Mouse (Mus musculus): ENCODE results near the gene Ncam1. TPM values are rescaled to one million over a fixed set of nuclear protein-coding genes. Genes with fewer than 3 reads are reported as not detected.

Ncam1 gene
- polyA plus RNA-seq, 1 experiment from 2014 or later = 51.2 TPM

GRCm38 (mm10) chr9:49622928-49623676 lies 175.6 kb downstream of the Ncam1 start:
- DNase-seq (ENCODE audit: low spot score) (no peak), ATAC-seq (replicated peaks; ENCODE audit: insufficient number of reproducible peaks, low FRiP score, low TSS enrichment, low read depth) (no peak)
- Histone ChIP-seq H3K9me3 (replicated peaks; ENCODE audit: control insufficient read depth, low read length) (no peaks in the 10 kb centered on the region), H3K27me3 (ENCODE audit: control insufficient read depth, insufficient read depth, low read length) (no peaks in the 10 kb centered on the region), H3K9ac (replicated peaks; ENCODE audit: low read length) (no peak overlapping the region), H3K36me3 (replicated peaks; ENCODE audit: control insufficient read depth, insufficient read depth, low read depth, low read length) (no peaks in the 10 kb centered on the region), H3K4me2 (ENCODE audit: low read depth, low read length) (no peak overlapping the region), H3K4me1 (ENCODE audit: control insufficient read depth, insufficient read depth, low read length) (no peaks in the 10 kb centered on the region), H3K4me3 (ENCODE audit: low read depth, low read length) (no peak overlapping the region), H3K27ac (replicated peaks; ENCODE audit: low read depth, low read length) (no peak overlapping the region)
- 68% methylated on average over 9 of the region's 9 CpGs for WGBS

GRCm38 (mm10) chr9:49621691-49622090 lies 177.0 kb downstream of the Ncam1 start:
- WGBS = 93% methylated on average over 11 of the region's 11 CpGs
- H3K36me3 ChIP-seq (replicated peaks; ENCODE audit: control insufficient read depth, insufficient read depth, low read depth, low read length) = no peaks in the 10 kb centered on the region
- no peaks in the 10 kb centered on the region for H3K4me1 ChIP-seq (ENCODE audit: control insufficient read depth, insufficient read depth, low read length)
- H3K4me2 ChIP-seq (ENCODE audit: low read depth, low read length) = no peak overlapping the region
- no peak overlapping the region for H3K9ac ChIP-seq (replicated peaks; ENCODE audit: low read length)
- no peak overlapping the region for H3K27ac ChIP-seq (replicated peaks; ENCODE audit: low read depth, low read length)
- no peak overlapping the region for H3K4me3 ChIP-seq (ENCODE audit: low read depth, low read length)
- DNase-seq (ENCODE audit: low spot score) (no peak), ATAC-seq (replicated peaks; ENCODE audit: insufficient number of reproducible peaks, low FRiP score, low TSS enrichment, low read depth) (no peak)
- H3K9me3 ChIP-seq (replicated peaks; ENCODE audit: control insufficient read depth, low read length) = no peaks in the 10 kb centered on the region
- no peaks in the 10 kb centered on the region for H3K27me3 ChIP-seq (ENCODE audit: control insufficient read depth, insufficient read depth, low read length)

GRCm38 (mm10) chr9:49618699-49619392 lies 179.9 kb downstream of the Ncam1 start:
- WGBS = 75% methylated on average over 9 of the region's 9 CpGs
- H3K36me3 ChIP-seq (replicated peaks; ENCODE audit: control insufficient read depth, insufficient read depth, low read depth, low read length) = no peaks in the 10 kb centered on the region

GRCm38 (mm10) chr9:49618266-49618665 lies 180.5 kb downstream of the Ncam1 start:
- DNase-seq (ENCODE audit: low spot score) (no peak), ATAC-seq (replicated peaks; ENCODE audit: insufficient number of reproducible peaks, low FRiP score, low TSS enrichment, low read depth) (no peak)
- H3K4me2 ChIP-seq (ENCODE audit: low read depth, low read length) = no peak overlapping the region
- H3K9me3 ChIP-seq (replicated peaks; ENCODE audit: control insufficient read depth, low read length) = no peaks in the 10 kb centered on the region
- no peaks in the 10 kb centered on the region for H3K36me3 ChIP-seq (replicated peaks; ENCODE audit: control insufficient read depth, insufficient read depth, low read depth, low read length)
- no peaks in the 10 kb centered on the region for H3K27me3 ChIP-seq (ENCODE audit: control insufficient read depth, insufficient read depth, low read length)
- H3K27ac ChIP-seq (replicated peaks; ENCODE audit: low read depth, low read length) = no peak overlapping the region
- H3K4me3 ChIP-seq (ENCODE audit: low read depth, low read length) = no peak overlapping the region
- 89% methylated on average over 2 of the region's 2 CpGs for WGBS
- no peaks in the 10 kb centered on the region for H3K4me1 ChIP-seq (ENCODE audit: control insufficient read depth, insufficient read depth, low read length)
- H3K9ac ChIP-seq (replicated peaks; ENCODE audit: low read length) = no peak overlapping the region

More at GRCm38 (mm10) chr9:49618699-49619392, 179.9 kb downstream of the Ncam1 start:
- Histone ChIP-seq H3K9ac (replicated peaks; ENCODE audit: low read length) (no peak overlapping the region), H3K4me3 (ENCODE audit: low read depth, low read length) (no peak overlapping the region), H3K4me1 (ENCODE audit: control insufficient read depth, insufficient read depth, low read length) (no peaks in the 10 kb centered on the region), H3K4me2 (ENCODE audit: low read depth, low read length) (no peak overlapping the region), H3K27me3 (ENCODE audit: control insufficient read depth, insufficient read depth, low read length) (no peaks in the 10 kb centered on the region), H3K9me3 (replicated peaks; ENCODE audit: control insufficient read depth, low read length) (no peaks in the 10 kb centered on the region), H3K27ac (replicated peaks; ENCODE audit: low read depth, low read length) (no peak overlapping the region)
- no peak for DNase-seq (ENCODE audit: low spot score)
- ATAC-seq (replicated peaks; ENCODE audit: insufficient number of reproducible peaks, low FRiP score, low TSS enrichment, low read depth) = no peak

- Histone ChIP-seq H3K4me3 (ENCODE audit: low read depth, low read length) (no peak overlapping the region), H3K9me3 (replicated peaks; ENCODE audit: control insufficient read depth, low read length) (no peaks in the 10 kb centered on the region), H3K27me3 (ENCODE audit: control insufficient read depth, insufficient read depth, low read length) (no peaks in the 10 kb centered on the region), H3K27ac (replicated peaks; ENCODE audit: low read depth, low read length) (no peak overlapping the region), H3K4me2 (ENCODE audit: low read depth, low read length) (no peak overlapping the region), H3K4me1 (ENCODE audit: control insufficient read depth, insufficient read depth, low read length) (no peaks in the 10 kb centered on the region), H3K9ac (replicated peaks; ENCODE audit: low read length) (no peak overlapping the region), H3K36me3 (replicated peaks; ENCODE audit: control insufficient read depth, insufficient read depth, low read depth, low read length) (no peaks in the 10 kb centered on the region)
- ATAC-seq (replicated peaks; ENCODE audit: insufficient number of reproducible peaks, low FRiP score, low TSS enrichment, low read depth) (no peak), DNase-seq (ENCODE audit: low spot score) (peak; percentile 62)
- WGBS = 17% methylated on average over 3 of the region's 3 CpGs
Measured at GRCm38 (mm10) chr9:49617216-49617615, 181.5 kb downstream of the Ncam1 start.

- H3K9ac ChIP-seq (replicated peaks; ENCODE audit: low read length) = no peak overlapping the region
- no peaks in the 10 kb centered on the region for H3K9me3 ChIP-seq (replicated peaks; ENCODE audit: control insufficient read depth, low read length)
- no peak overlapping the region for H3K27ac ChIP-seq (replicated peaks; ENCODE audit: low read depth, low read length)
- H3K36me3 ChIP-seq (replicated peaks; ENCODE audit: control insufficient read depth, insufficient read depth, low read depth, low read length) = no peaks in the 10 kb centered on the region
- no peak overlapping the region for H3K4me3 ChIP-seq (ENCODE audit: low read depth, low read length)
- ATAC-seq (replicated peaks; ENCODE audit: insufficient number of reproducible peaks, low FRiP score, low TSS enrichment, low read depth) (no peak), DNase-seq (ENCODE audit: low spot score) (no peak)
- no peaks in the 10 kb centered on the region for H3K27me3 ChIP-seq (ENCODE audit: control insufficient read depth, insufficient read depth, low read length)
- H3K4me1 ChIP-seq (ENCODE audit: control insufficient read depth, insufficient read depth, low read length) = no peaks in the 10 kb centered on the region
- H3K4me2 ChIP-seq (ENCODE audit: low read depth, low read length) = no peak overlapping the region
Measured at GRCm38 (mm10) chr9:49612387-49612786, 186.3 kb downstream of the Ncam1 start.

GRCm38 (mm10) chr9:49608191-49608590 lies 190.5 kb downstream of the Ncam1 start:
- ATAC-seq (replicated peaks; ENCODE audit: insufficient number of reproducible peaks, low FRiP score, low TSS enrichment, low read depth) (no peak), DNase-seq (ENCODE audit: low spot score) (no peak)
- H3K27ac ChIP-seq (replicated peaks; ENCODE audit: low read depth, low read length) = no peak overlapping the region
- no peak overlapping the region for H3K9ac ChIP-seq (replicated peaks; ENCODE audit: low read length)
- no peaks in the 10 kb centered on the region for H3K4me1 ChIP-seq (ENCODE audit: control insufficient read depth, insufficient read depth, low read length)
- H3K4me2 ChIP-seq (ENCODE audit: low read depth, low read length) = no peak overlapping the region
- H3K36me3 ChIP-seq (replicated peaks; ENCODE audit: control insufficient read depth, insufficient read depth, low read depth, low read length) = no peaks in the 10 kb centered on the region
- no peaks in the 10 kb centered on the region for H3K9me3 ChIP-seq (replicated peaks; ENCODE audit: control insufficient read depth, low read length)
- 80% methylated on average over 2 of the region's 2 CpGs for WGBS
- no peak overlapping the region for H3K4me3 ChIP-seq (ENCODE audit: low read depth, low read length)
- no peaks in the 10 kb centered on the region for H3K27me3 ChIP-seq (ENCODE audit: control insufficient read depth, insufficient read depth, low read length)

- ATAC-seq (replicated peaks; ENCODE audit: insufficient number of reproducible peaks, low FRiP score, low TSS enrichment, low read depth) = no peak
- H3K9me3 ChIP-seq (replicated peaks; ENCODE audit: control insufficient read depth, low read length) = no peaks in the 10 kb centered on the region
- H3K4me3 ChIP-seq (ENCODE audit: low read depth, low read length) = no peak overlapping the region
- 55% methylated on average over 2 of the region's 2 CpGs for WGBS
- no peak overlapping the region for H3K27ac ChIP-seq (replicated peaks; ENCODE audit: low read depth, low read length)
- no peaks in the 10 kb centered on the region for H3K4me1 ChIP-seq (ENCODE audit: control insufficient read depth, insufficient read depth, low read length)
- no peak overlapping the region for H3K9ac ChIP-seq (replicated peaks; ENCODE audit: low read length)
- DNase-seq (ENCODE audit: low spot score) = no peak
- H3K27me3 ChIP-seq (ENCODE audit: control insufficient read depth, insufficient read depth, low read length) = no peaks in the 10 kb centered on the region
- H3K4me2 ChIP-seq (ENCODE audit: low read depth, low read length) = no peak overlapping the region
- H3K36me3 ChIP-seq (replicated peaks; ENCODE audit: control insufficient read depth, insufficient read depth, low read depth, low read length) = no peaks in the 10 kb centered on the region
Measured at GRCm38 (mm10) chr9:49606717-49607116, 192.0 kb downstream of the Ncam1 start.
